Mouse (Mus musculus): Measurements from ENCODE around the gene Prkg1.

DNA sequence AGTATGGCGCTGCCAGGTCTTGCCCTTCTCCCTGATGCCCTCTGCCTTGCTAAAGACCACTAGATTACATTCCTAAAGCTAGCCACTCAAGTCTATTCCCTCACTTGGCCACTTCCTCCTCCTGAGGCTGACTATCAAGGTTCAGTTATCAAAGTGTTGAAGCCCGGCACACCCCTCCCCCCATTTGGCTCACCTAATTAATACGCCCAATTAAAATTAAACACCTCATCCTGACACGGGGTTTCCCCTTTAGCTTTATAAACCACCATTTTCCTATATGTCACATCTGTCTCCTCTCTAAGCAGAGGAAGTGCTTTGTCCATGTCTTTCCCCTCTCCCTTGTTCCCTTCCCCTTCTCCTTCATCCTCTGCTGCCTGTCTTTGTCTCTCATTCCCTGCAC lies 566.4 kb downstream of the Prkg1 start:
- TF ChIP-seq POLR2A (IDR thresholded peaks at IDR 0.05; ENCODE audit: control insufficient read depth, low read depth, low read length) (no peak), CTCF (IDR thresholded peaks at IDR 0.05; ENCODE audit: control insufficient read depth, insufficient read depth, insufficient replicate concordance, low read depth, low read length) (no peak)
